14 mouse cellular contexts compared by ENCODE assay signal in the genomic region with DNA sequence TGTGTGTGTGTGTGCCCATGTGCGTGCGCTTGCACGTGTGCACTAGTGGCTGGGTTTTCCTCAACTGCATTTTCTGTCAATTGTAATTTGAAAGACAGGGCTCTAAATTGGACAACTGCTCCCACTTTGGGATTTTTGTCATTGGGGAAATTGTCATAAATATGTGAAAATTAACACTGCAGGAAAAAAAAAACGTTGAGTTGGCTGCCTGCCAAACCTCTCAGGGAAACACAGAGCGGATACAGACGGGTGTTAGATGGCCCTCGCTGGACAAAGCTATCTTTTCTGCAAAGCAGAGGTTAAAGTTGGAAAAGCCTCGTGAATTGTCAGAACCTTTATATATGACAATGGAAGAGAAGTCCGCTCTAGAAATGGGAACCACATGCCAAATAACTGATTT.
DNase-seq lines count a peak whose midpoint lies in the region; ATAC-seq and TF ChIP-seq lines count a peak whose summit lies in the region.
"Had no signal": no experiment of that assay in that cellular context is flagged by ENCODE, and none has a peak within 500 bp of the region (broad histone marks: within the 10 kb centered on the region; RNA-seq: fewer than 3 reads in every experiment).

No protein-coding gene starts in this region.

- ATAC-seq in hindbrain, embryonic 11.5 days (ENCODE audit: low FRiP score) = no peak
- ATAC-seq in hindbrain, embryonic 12.5 days (ENCODE audit: low FRiP score) = no peak
- ATAC-seq in lung, embryonic 14.5 days (ENCODE audit: insufficient read depth) = no peak
- no peak for ATAC-seq in lung, postnatal 0 days

- no peaks in the 10 kb centered on the region for H3K9me3 ChIP-seq in hindbrain, embryonic 11.5 days (ENCODE audit: control insufficient read depth, low read length)
- no peaks in the 10 kb centered on the region for H3K9me3 ChIP-seq in hindbrain, embryonic 12.5 days (replicated peaks)
- no peaks in the 10 kb centered on the region for H3K9me3 ChIP-seq in lung, embryonic 14.5 days (ENCODE audit: low read depth, low read length)
- no peaks in the 10 kb centered on the region for H3K9me3 ChIP-seq in lung, postnatal 0 days (ENCODE audit: low read length)
- H3K9me3 ChIP-seq in MEL (replicated peaks; ENCODE audit: insufficient read depth, low read length) = no peaks in the 10 kb centered on the region
- H3K9me3 ChIP-seq: limb, embryonic 15.5 days; midbrain, embryonic 15.5 days had no signal

- TF ChIP-seq CTCF in lung, embryonic 14.5 days (IDR thresholded peaks at IDR 0.05; ENCODE audit: low read depth) = no peak
- no peak for TF ChIP-seq CTCF in lung, postnatal 0 days (IDR thresholded peaks at IDR 0.05)
- no peak for TF ChIP-seq CTCF in MEL (IDR thresholded peaks at IDR 0.05 in 2 of 3, conservative IDR thresholded peaks at IDR 0.05 in 1 of 3; ENCODE audit: control insufficient read depth in 1 of 3, insufficient read depth in 1 of 3, low read depth in 2 of 3, low read length in 3 of 3, poor library complexity in 1 of 3, severe bottlenecking in 1 of 3)

- H3K27ac ChIP-seq in hindbrain, embryonic 11.5 days (ENCODE audit: low read depth, low read length) = no peak overlapping the region
- H3K27ac ChIP-seq in hindbrain, embryonic 12.5 days = no peak overlapping the region
- no peak overlapping the region for H3K27ac ChIP-seq in lung, embryonic 14.5 days (ENCODE audit: low read depth)
- no peak overlapping the region for H3K27ac ChIP-seq in lung, postnatal 0 days (ENCODE audit: low read length)
- H3K27ac ChIP-seq in MEL (ENCODE audit: control insufficient read depth, low read depth, low read length) = no peak overlapping the region
- H3K27ac ChIP-seq: limb, embryonic 15.5 days; midbrain, embryonic 15.5 days had no signal

- H3K36me3 ChIP-seq in hindbrain, embryonic 11.5 days (ENCODE audit: control insufficient read depth, insufficient read depth, low read length) = no peaks in the 10 kb centered on the region
- H3K36me3 ChIP-seq in hindbrain, embryonic 12.5 days = no peaks in the 10 kb centered on the region
- H3K36me3 ChIP-seq in lung, embryonic 14.5 days (ENCODE audit: insufficient read depth) = no peaks in the 10 kb centered on the region
- no peaks in the 10 kb centered on the region for H3K36me3 ChIP-seq in lung, postnatal 0 days (ENCODE audit: insufficient read depth, low read length)
- H3K36me3 ChIP-seq in MEL (ENCODE audit: control insufficient read depth in 1 of 2, insufficient read depth in 2 of 2, low read length in 2 of 2) = peaks cover 0 to 9% of the 10 kb centered on the region in 2 experiments; a peak in 2 of 4 replicates
- H3K36me3 ChIP-seq: limb, embryonic 15.5 days; midbrain, embryonic 15.5 days had no signal

- TF ChIP-seq POLR2A in MEL (IDR thresholded peaks at IDR 0.05; ENCODE audit: control insufficient read depth in 1 of 2, insufficient read depth in 1 of 2, low read depth in 1 of 2, low read length in 2 of 2, poor library complexity in 1 of 2) = no peak

- H3K4me2 ChIP-seq in hindbrain, embryonic 11.5 days (replicated peaks; ENCODE audit: low read depth, low read length) = no peak overlapping the region
- H3K4me2 ChIP-seq in hindbrain, embryonic 12.5 days (replicated peaks) = no peak overlapping the region
- H3K4me2 ChIP-seq in lung, embryonic 14.5 days = no peak overlapping the region
- H3K4me2 ChIP-seq in lung, postnatal 0 days (replicated peaks; ENCODE audit: low read depth, low read length) = no peak overlapping the region

- TF ChIP-seq EP300 in lung, postnatal 0 days (IDR thresholded peaks at IDR 0.05) = no peak
- TF ChIP-seq EP300 in MEL (IDR thresholded peaks at IDR 0.05; ENCODE audit: low read depth in 1 of 2, low read length in 2 of 2) = no peak

- peak; percentile 12 for DNase-seq in hindbrain, embryonic 11.5 days (ENCODE audit: low spot score)
- peak; percentile 70 for DNase-seq in lung, embryonic 14.5 days
- DNase-seq in lung, postnatal 0 days (ENCODE audit: low spot score) = no peak
- peak; percentile 50 for DNase-seq in MEL (ENCODE audit: low read depth, low spot score)
- DNase-seq in retina, embryonic 14.5 days (ENCODE audit: low spot score) = peak; percentile 10
- DNase-seq in thymus, postnatal 10 days (ENCODE audit: low spot score in 2 of 2) = no peak
- DNase-seq: adrenal gland, adult 2 months; cerebellum, adult 2 months; gastrocnemius, postnatal 10 days; liver, postnatal 0 days; right cerebral cortex, postnatal 25 days had no signal

- H3K9ac ChIP-seq in hindbrain, embryonic 11.5 days (ENCODE audit: low read depth, low read length) = no peak overlapping the region
- no peak overlapping the region for H3K9ac ChIP-seq in hindbrain, embryonic 12.5 days
- H3K9ac ChIP-seq in lung, embryonic 14.5 days = no peak overlapping the region
- no peak overlapping the region for H3K9ac ChIP-seq in lung, postnatal 0 days (replicated peaks; ENCODE audit: low read depth)
- H3K9ac ChIP-seq in MEL (ENCODE audit: control insufficient read depth, low read depth, low read length, poor library complexity, severe bottlenecking) = no peak overlapping the region
- H3K9ac ChIP-seq: limb, embryonic 15.5 days; liver, postnatal 0 days; midbrain, embryonic 15.5 days had no signal

- peaks cover 3% of the 10 kb centered on the region; the same call in 1 of the 2 replicates for H3K4me1 ChIP-seq in hindbrain, embryonic 11.5 days (replicated peaks; ENCODE audit: control insufficient read depth, insufficient read depth, low read length)
- H3K4me1 ChIP-seq in hindbrain, embryonic 12.5 days = peaks cover 21% of the 10 kb centered on the region
- H3K4me1 ChIP-seq in lung, embryonic 14.5 days (ENCODE audit: insufficient read depth) = peaks cover 13% of the 10 kb centered on the region
- H3K4me1 ChIP-seq in lung, postnatal 0 days (ENCODE audit: insufficient read depth, low read depth, low read length) = peaks cover 9% of the 10 kb centered on the region; the same call in 1 of the 2 replicates
- H3K4me1 ChIP-seq in MEL (ENCODE audit: control insufficient read depth in 1 of 2, insufficient read depth in 2 of 2, low read length in 2 of 2) = peaks cover 0 to 19% of the 10 kb centered on the region in 2 experiments; a peak in 3 of 4 replicates

- no peaks in the 10 kb centered on the region for H3K79me2 ChIP-seq in MEL (ENCODE audit: control insufficient read depth, insufficient read depth, low read length, poor library complexity)

- H3K4me3 ChIP-seq in hindbrain, embryonic 11.5 days (ENCODE audit: low read depth, low read length) = no peak overlapping the region
- H3K4me3 ChIP-seq in hindbrain, embryonic 12.5 days = no peak overlapping the region
- H3K4me3 ChIP-seq in lung, embryonic 14.5 days (ENCODE audit: low read depth, low read length) = no peak overlapping the region
- H3K4me3 ChIP-seq in lung, postnatal 0 days (ENCODE audit: low read depth, low read length) = no peak overlapping the region
- no peak overlapping the region for H3K4me3 ChIP-seq in MEL (ENCODE audit: control insufficient read depth in 1 of 2, insufficient read depth in 1 of 2, low read depth in 2 of 2, low read length in 2 of 2)
- H3K4me3 ChIP-seq: limb, embryonic 15.5 days; midbrain, embryonic 15.5 days had no signal

- no peak for TF ChIP-seq RAD21 in MEL (IDR thresholded peaks at IDR 0.05; ENCODE audit: low read depth, low read length)

- H3K27me3 ChIP-seq in hindbrain, embryonic 11.5 days (ENCODE audit: control insufficient read depth, insufficient read depth, low read length) = no peaks in the 10 kb centered on the region
- peaks cover 2% of the 10 kb centered on the region; the same call in 1 of the 2 replicates for H3K27me3 ChIP-seq in hindbrain, embryonic 12.5 days
- H3K27me3 ChIP-seq in lung, embryonic 14.5 days (ENCODE audit: insufficient read depth, low read length) = no peaks in the 10 kb centered on the region
- H3K27me3 ChIP-seq in lung, postnatal 0 days (replicated peaks; ENCODE audit: insufficient read depth, low read length) = no peaks in the 10 kb centered on the region
- no peaks in the 10 kb centered on the region for H3K27me3 ChIP-seq in MEL (ENCODE audit: control insufficient read depth in 1 of 2, insufficient read depth in 2 of 2, low read length in 2 of 2)
- H3K27me3 ChIP-seq: limb, embryonic 15.5 days; midbrain, embryonic 15.5 days had no signal

- WGBS in hindbrain, embryonic 11.5 days = 58% methylated on average over 9 of the region's 9 CpGs
- WGBS in hindbrain, embryonic 12.5 days = 43% methylated on average over 9 of the region's 9 CpGs
- WGBS in lung, embryonic 14.5 days = 17% methylated on average over 9 of the region's 9 CpGs
- WGBS in lung, postnatal 0 days = 27% methylated on average over 9 of the region's 9 CpGs

TF ChIP-seq in MEL, 35 proteins besides CTCF, POLR2A, EP300 and RAD21:
- TF ChIP-seq ZNF384 (IDR thresholded peaks at IDR 0.05; ENCODE audit: low read depth, low read length) (peak; percentile 94), HCFC1 (IDR thresholded peaks at IDR 0.05; ENCODE audit: low read depth, low read length) (no peak)

Comparison
In these comparisons a context has a peak if more than half of its experiments do, and no peak if none do; other contexts are left out.
1. DNase-seq: peak in hindbrain, embryonic 11.5 days (single experiment), lung, embryonic 14.5 days (single experiment), MEL (single experiment) and retina, embryonic 14.5 days (single experiment); none in lung, postnatal 0 days (single experiment) and thymus, postnatal 10 days (0 of 2).